Mouse (Mus musculus) yolk sac, embryonic 10.5 days (tissue): ENCODE measurements at regions not wholly inside any gene's neighbourhood (a gene's known extent, or its start where the extent isn't known, plus 50 kb on each side); places are given as distances from the start of the nearest gene placed in this dataset.

Experiments used
- DNase-seq: peaks from one replicate; pipeline ENCODE4 v3.0.0-alpha.2; 2017; ENCODE audit warnings: low spot score

GRCm38 (mm10) chr17:72993134-72993533 lies 75.0 kb downstream of the Lbh start:
- DNase-seq = no peak

GRCm38 (mm10) chr17:72993626-72994025 lies 75.5 kb downstream of the Lbh start:
- DNase-seq = no peak

- DNase-seq = no peak
These were observed 78.4 kb downstream of the Lbh start for GRCm38 (mm10) chr17:72996539-72996938.

- DNase-seq = peak; percentile 56
These were observed 79.3 kb downstream of the Lbh start for GRCm38 (mm10) chr17:72997301-72997921.

- no peak for DNase-seq
These were observed 87.0 kb downstream of the Lbh start for GRCm38 (mm10) chr17:73005100-73005499.

- DNase-seq = no peak
These were observed 90.8 kb downstream of the Lbh start for GRCm38 (mm10) chr17:73008901-73009300.

GRCm38 (mm10) chr17:73009962-73010361 lies 91.9 kb downstream of the Lbh start:
- DNase-seq = no peak

- DNase-seq = no peak
These were observed 94.3 kb downstream of the Lbh start for GRCm38 (mm10) chr17:73012356-73012755.

- peak; percentile 17 for DNase-seq
These were observed 94.8 kb upstream of the Lclat1 start for GRCm38 (mm10) chr17:73012954-73013353.

- DNase-seq = no peak
These were observed 93.5 kb upstream of the Lclat1 start for GRCm38 (mm10) chr17:73014090-73014853.

GRCm38 (mm10) chr17:73017173-73017572 lies 90.6 kb upstream of the Lclat1 start:
- no peak for DNase-seq

- no peak for DNase-seq
These were observed 85.1 kb upstream of the Lclat1 start for GRCm38 (mm10) chr17:73022630-73023051.

- DNase-seq = no peak
These were observed 84.2 kb upstream of the Lclat1 start for GRCm38 (mm10) chr17:73023362-73024107.

GRCm38 (mm10) chr17:73027122-73027521 lies 80.7 kb upstream of the Lclat1 start:
- no peak for DNase-seq

- no peak for DNase-seq
These were observed 76.0 kb upstream of the Lclat1 start for GRCm38 (mm10) chr17:73031796-73032195.

GRCm38 (mm10) chr17:73032326-73032725 lies 75.5 kb upstream of the Lclat1 start:
- no peak for DNase-seq

- no peak for DNase-seq
These were observed 73.4 kb upstream of the Lclat1 start for GRCm38 (mm10) chr17:73034420-73034819.

- peak; percentile 81 for DNase-seq
These were observed 72.8 kb upstream of the Lclat1 start for GRCm38 (mm10) chr17:73034981-73035481.

GRCm38 (mm10) chr17:73036845-73037244 lies 70.9 kb upstream of the Lclat1 start:
- no peak for DNase-seq

GRCm38 (mm10) chr17:73038586-73038985 lies 69.2 kb upstream of the Lclat1 start:
- no peak for DNase-seq

GRCm38 (mm10) chr17:73044918-73045580 lies 62.7 kb upstream of the Lclat1 start:
- DNase-seq = no peak

- peak; percentile 45 for DNase-seq
These were observed 60.8 kb upstream of the Lclat1 start for GRCm38 (mm10) chr17:73046985-73047384.
